Mouse (Mus musculus) stomach, postnatal 0 days (tissue): ENCODE measurements around the gene Vsnl1.

ENCODE experiments used
- CTCF ChIP-seq: IDR thresholded peaks from 2 replicates; pipeline ENCODE4 v1.5.1; 2016; ENCODE audit warnings: antibody characterized with exemption, low read depth, mild to moderate bottlenecking, moderate library complexity
- EP300 ChIP-seq: optimal IDR thresholded peaks from 2 replicates; pipeline ENCODE3; 2016; ENCODE audit warnings: antibody characterized with exemption

GRCm38 (mm10) chr12:11392525-11392924, 43.9 kb downstream of the Vsnl1 start:
- TF ChIP-seq CTCF: no peak
- TF ChIP-seq EP300: no peak
